Mouse (Mus musculus): ENCODE measurements around the gene Clca3a1. TPM values are rescaled to one million over a fixed set of nuclear protein-coding genes. Genes with fewer than 3 reads are reported as not detected.

Clca3a1 gene
- polyA plus RNA-seq, 1 experiment from 2014 or later = 0.14 TPM

DNA sequence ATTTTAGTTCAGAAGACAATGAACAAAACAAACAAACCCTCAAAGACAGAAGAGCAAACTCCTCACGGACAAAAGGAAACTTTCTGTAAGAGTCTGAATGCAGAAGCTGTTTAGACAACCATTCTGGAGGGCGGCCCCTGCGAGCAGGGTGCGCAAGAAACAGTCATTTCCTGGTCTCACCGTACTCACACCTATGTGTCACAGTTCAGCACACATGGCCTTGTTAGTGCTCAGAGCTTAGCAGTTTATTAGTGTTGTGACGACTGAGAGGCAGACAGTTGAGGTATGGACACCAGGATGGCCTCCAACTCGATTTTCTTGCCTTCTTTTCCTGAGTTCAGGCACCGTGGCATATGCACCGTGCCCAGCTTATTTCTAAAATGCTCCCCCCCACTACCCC, 44.9 kb downstream of the Clca3a1 start:
- H3K9me3 ChIP-seq = no peaks in the 10 kb centered on the region
- H3K27ac ChIP-seq = no peak overlapping the region
- peaks cover 16% of the 10 kb centered on the region for H3K36me3 ChIP-seq
- peaks cover 41% of the 10 kb centered on the region for H3K4me1 ChIP-seq (replicated peaks)
- H3K27me3 ChIP-seq = no peaks in the 10 kb centered on the region
- H3K4me3 ChIP-seq = no peak overlapping the region
- ATAC-seq (ENCODE audit: low FRiP score) = no peak
- 71% methylated on average over 9 of the region's 9 CpGs for WGBS
- H3K4me2 ChIP-seq = no peak overlapping the region
- no peak overlapping the region for H3K9ac ChIP-seq

DNA sequence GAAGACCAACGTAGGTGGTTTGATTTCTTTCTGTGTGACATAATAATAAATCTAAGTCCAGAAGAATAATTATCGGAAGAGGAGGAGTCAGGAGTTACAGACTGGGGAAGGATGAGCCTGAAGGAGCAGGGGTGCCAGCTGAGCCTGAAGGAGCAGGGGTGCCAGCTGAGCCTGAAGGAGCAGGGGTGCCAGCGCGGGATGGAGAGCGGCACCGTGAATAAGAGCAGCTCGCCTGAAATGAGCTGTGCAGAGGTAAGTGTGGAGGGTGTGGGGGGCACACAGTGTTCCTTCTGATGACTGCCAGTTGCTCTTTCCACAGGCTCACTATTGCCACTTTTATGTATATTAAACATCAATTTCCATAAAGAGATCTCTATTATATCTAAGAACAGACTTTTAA, 45.7 kb downstream of the Clca3a1 start:
- whole genome bisulfite sequencing = 59% methylated on average over 7 of the region's 7 CpGs
- H3K27ac ChIP-seq = no peak overlapping the region
- no peaks in the 10 kb centered on the region for H3K9me3 ChIP-seq
- no peak overlapping the region for H3K9ac ChIP-seq
- H3K4me2 ChIP-seq = no peak overlapping the region
- H3K27me3 ChIP-seq = no peaks in the 10 kb centered on the region
- H3K4me3 ChIP-seq = no peak overlapping the region
- no peak for ATAC-seq (ENCODE audit: low FRiP score)
- peaks cover 17% of the 10 kb centered on the region for H3K36me3 ChIP-seq
- H3K4me1 ChIP-seq (replicated peaks) = peaks cover 36% of the 10 kb centered on the region

DNA sequence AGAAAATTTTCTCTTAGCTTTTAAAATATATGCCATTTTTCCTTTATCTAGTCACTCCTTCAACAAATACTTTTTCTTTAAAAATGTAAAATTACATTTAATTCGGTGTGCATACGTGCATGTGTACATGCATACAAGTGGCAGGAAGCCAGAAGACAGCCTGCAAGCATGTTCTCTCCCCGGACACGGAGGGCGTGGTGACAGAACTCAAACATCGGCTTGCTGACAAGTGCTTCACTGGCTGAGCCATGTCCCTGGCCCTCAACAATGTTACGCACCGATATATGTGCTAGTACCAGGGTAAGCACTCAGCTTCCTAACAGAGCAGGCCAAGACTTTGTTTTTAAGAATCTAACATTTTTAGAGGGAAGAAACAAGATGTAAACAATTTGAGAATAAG, 46.2 kb downstream of the Clca3a1 start:
- Histone ChIP-seq H3K4me3 (no peak overlapping the region), H3K36me3 (peaks cover 21% of the 10 kb centered on the region), H3K4me1 (replicated peaks) (peaks cover 36% of the 10 kb centered on the region), H3K9me3 (no peaks in the 10 kb centered on the region), H3K4me2 (no peak overlapping the region), H3K9ac (no peak overlapping the region), H3K27me3 (no peaks in the 10 kb centered on the region), H3K27ac (no peak overlapping the region)
- 86% methylated on average over 8 of the region's 8 CpGs for WGBS
- no peak for ATAC-seq (ENCODE audit: low FRiP score)

DNA sequence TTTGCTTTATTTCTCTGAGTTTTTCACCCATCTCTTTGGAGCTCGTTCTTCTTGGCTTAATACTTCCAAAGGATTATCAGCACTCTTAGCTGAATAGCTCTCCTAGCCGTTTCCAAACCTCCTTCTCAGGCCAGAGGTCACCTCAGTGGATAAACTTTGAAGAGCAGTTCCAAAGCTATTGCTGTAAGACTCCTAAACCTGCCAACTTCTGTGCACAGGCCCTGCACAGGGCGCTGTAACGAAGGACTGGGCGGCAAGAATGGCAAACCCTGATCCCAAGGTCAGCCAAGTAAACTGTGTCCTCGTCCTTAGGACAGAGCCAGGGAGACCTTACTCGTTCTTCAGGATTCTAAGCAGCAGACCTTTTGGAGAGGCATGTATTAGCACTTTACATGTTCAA, 46.7 kb downstream of the Clca3a1 start:
- ATAC-seq (ENCODE audit: low FRiP score) = no peak
- WGBS = 78% methylated on average over 7 of the region's 7 CpGs
- H3K9me3 ChIP-seq = no peaks in the 10 kb centered on the region
- H3K4me2 ChIP-seq = no peak overlapping the region
- H3K4me3 ChIP-seq = no peak overlapping the region
- H3K27ac ChIP-seq = no peak overlapping the region
- peaks cover 23% of the 10 kb centered on the region for H3K36me3 ChIP-seq
- H3K9ac ChIP-seq = no peak overlapping the region
- peaks cover 34% of the 10 kb centered on the region for H3K4me1 ChIP-seq (replicated peaks)
- H3K27me3 ChIP-seq = no peaks in the 10 kb centered on the region

DNA sequence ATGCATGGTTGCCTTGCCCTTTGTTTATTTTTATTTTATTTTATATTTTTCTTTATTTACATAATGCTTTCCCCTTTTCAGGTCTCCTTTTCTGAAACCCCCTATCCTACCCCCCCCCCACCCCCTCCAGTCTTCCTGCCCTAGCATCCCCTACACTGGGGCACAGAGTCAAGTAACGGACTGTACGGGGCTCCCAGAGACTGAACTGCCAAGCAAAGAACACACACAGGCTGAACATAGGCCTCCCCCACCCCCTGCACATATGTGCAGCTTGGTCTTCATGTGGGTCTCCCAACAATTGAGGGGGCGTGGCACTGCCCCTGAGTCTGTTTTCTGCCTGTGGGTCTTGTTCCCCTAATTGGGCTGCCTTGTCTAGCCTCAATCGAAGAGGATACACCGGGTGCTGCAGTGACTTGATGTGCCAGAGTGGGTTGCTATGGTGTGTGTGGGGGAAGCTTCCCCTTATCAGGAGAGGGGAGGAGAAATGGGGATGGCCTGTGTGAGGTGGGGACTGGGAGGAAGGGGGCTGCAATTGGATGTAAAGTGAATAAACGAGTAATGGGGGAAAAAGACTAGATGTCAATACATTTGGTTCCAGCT, 49.1 kb downstream of the Clca3a1 start:
- H3K9me3 ChIP-seq = no peaks in the 10 kb centered on the region
- H3K27ac ChIP-seq = no peak overlapping the region
- H3K4me3 ChIP-seq = no peak overlapping the region
- no peak overlapping the region for H3K4me2 ChIP-seq
- ATAC-seq (ENCODE audit: low FRiP score) = 0 out of 2 replicates have a peak, but pooled peaks have one; percentile 46
- peaks cover 38% of the 10 kb centered on the region for H3K36me3 ChIP-seq
- peaks cover 16% of the 10 kb centered on the region for H3K4me1 ChIP-seq (replicated peaks)
- no peak overlapping the region for H3K9ac ChIP-seq
- 77% methylated on average over 6 of the region's 6 CpGs for WGBS
- no peaks in the 10 kb centered on the region for H3K27me3 ChIP-seq

DNA sequence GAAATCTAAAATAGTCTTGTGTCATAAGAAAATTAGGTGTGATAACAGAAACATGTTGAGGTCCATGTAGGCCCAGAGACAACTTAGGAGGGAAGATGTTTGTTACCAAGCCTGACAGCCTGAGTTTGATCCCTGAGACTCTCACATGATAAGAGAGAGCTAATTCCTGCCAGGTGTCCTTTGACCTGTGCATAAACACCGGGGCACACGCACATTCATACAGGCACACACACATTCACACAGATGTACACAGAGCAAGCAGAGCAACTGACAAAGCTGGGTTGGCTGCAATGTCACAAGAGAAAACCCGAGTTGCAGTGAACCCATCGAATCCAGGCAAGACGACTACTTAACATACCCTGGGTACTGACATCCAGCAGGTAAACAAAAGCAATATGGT, 52.2 kb downstream of the Clca3a1 start:
- whole genome bisulfite sequencing = 87% methylated on average over 5 of the region's 5 CpGs
- Histone ChIP-seq H3K36me3 (peaks cover 45% of the 10 kb centered on the region), H3K27ac (no peak overlapping the region)

DNA sequence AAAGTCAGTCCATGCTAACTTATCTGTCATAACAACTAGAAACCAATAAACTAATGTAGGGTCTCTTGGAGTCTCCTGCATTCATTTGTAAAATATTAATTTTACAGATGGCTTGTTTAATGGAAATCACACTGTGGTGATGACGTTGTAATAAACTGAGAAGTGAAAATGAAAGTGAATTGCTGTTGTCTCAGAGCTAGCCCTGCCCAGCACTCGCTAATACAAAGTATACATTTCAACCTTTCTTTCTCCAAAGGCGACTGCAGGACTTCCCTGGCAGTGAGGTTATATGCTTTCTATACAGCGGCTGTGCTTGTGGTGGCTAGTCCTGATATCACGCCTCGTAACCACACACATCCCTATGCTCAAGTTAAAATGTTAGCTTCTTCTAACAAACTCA, 56.8 kb downstream of the Clca3a1 start:
- 90% methylated on average over 6 of the region's 6 CpGs for WGBS
- Histone ChIP-seq H3K36me3 (peaks cover 38% of the 10 kb centered on the region), H3K4me1 (replicated peaks) (no peaks in the 10 kb centered on the region), H3K9ac (no peak overlapping the region), H3K4me2 (no peak overlapping the region), H3K4me3 (no peak overlapping the region), H3K27me3 (no peaks in the 10 kb centered on the region), H3K27ac (no peak overlapping the region), H3K9me3 (no peaks in the 10 kb centered on the region)
- no peak for ATAC-seq (ENCODE audit: low FRiP score)

More for the DNA sequence above, 52.2 kb downstream of the Clca3a1 start:
- Histone ChIP-seq H3K9ac (no peak overlapping the region), H3K4me1 (replicated peaks) (no peaks in the 10 kb centered on the region), H3K27me3 (no peaks in the 10 kb centered on the region), H3K4me2 (no peak overlapping the region), H3K4me3 (no peak overlapping the region), H3K9me3 (no peaks in the 10 kb centered on the region)
- ATAC-seq (ENCODE audit: low FRiP score) = no peak

DNA sequence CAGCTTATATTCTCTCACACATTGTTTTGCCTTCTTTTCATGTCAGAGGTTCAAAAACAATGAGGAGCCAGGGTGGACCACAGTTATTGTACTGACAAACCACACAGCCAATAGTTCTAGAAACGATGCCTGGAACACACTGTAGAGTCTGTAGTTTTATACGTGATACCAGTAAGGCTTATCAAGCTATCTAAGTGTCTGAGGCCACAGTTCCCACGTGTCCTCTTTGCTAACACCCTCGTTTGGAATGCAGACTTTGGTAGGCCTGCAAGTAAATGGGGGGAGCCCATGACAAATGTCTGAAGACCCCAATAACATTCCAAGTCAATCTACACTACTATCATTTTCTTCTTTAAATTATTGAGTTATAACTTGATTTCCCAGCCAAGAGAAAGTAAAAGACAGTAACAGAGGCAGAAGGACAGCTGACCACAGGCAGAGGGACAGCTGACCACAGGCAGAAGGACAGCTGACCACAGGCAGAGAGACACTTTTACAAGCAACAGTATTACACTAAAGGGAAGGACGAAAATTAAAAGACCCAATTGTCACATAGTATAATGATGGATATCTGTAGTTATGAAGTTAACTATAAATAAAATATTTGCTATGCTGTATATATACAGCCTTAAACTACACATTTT, 61.9 kb downstream of the Clca3a1 start:
- no peaks in the 10 kb centered on the region for H3K27me3 ChIP-seq
- 91% methylated on average over 5 of the region's 5 CpGs for WGBS
- no peaks in the 10 kb centered on the region for H3K4me1 ChIP-seq (replicated peaks)
- peaks cover 49% of the 10 kb centered on the region for H3K36me3 ChIP-seq
- H3K9ac ChIP-seq = no peak overlapping the region
- no peaks in the 10 kb centered on the region for H3K9me3 ChIP-seq
- H3K27ac ChIP-seq = no peak overlapping the region
- no peak overlapping the region for H3K4me2 ChIP-seq
- ATAC-seq (ENCODE audit: low FRiP score) = no peak
- no peak overlapping the region for H3K4me3 ChIP-seq

DNA sequence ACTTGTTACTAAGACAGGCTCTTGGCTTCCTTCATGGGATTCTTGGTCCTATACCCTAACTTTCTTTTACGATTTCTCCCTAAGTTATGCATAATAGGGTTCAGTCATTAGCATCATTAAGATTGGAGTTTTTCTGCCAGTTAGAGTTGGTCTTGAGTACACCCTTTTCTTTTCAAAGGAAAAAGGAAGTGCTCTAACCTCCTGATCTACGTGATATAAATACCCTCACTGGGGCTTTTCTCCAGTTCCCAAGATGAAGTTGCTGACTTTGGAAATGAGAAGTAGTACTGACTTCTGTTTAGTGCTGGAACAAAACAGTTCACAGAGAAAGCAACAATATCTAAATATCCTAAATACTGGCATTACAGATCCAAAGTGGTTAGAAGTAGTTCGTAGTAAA, 62.8 kb downstream of the Clca3a1 start:
- Histone ChIP-seq H3K9ac (no peak overlapping the region), H3K4me1 (replicated peaks) (no peaks in the 10 kb centered on the region), H3K4me2 (no peak overlapping the region), H3K9me3 (no peaks in the 10 kb centered on the region), H3K4me3 (no peak overlapping the region), H3K36me3 (peaks cover 55% of the 10 kb centered on the region), H3K27ac (no peak overlapping the region), H3K27me3 (no peaks in the 10 kb centered on the region)
- 93% methylated on average over 3 of the region's 3 CpGs for WGBS
- no peak for ATAC-seq (ENCODE audit: low FRiP score)

DNA sequence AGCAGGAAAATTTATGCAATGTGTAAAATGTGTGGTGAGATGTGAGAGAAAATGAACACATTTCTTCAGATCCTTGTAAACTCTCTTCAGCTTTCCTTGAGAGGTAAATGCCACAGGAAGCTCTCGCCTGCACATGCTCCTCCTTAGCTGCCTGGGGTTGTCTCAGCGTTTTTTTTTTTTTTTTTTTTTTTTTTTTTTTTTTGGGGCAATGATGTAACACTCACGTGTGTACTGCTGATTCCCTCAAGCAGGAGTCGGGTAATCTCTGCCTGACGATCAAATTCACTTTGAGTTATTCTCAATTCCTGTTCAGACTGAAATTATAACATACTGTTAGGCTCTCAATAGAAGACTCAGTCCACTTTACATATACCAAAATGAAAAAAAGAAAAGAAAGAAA, 63.6 kb downstream of the Clca3a1 start:
- Histone ChIP-seq H3K36me3 (peaks cover 54% of the 10 kb centered on the region), H3K4me3 (no peak overlapping the region), H3K27ac (no peak overlapping the region), H3K4me2 (no peak overlapping the region), H3K27me3 (no peaks in the 10 kb centered on the region), H3K4me1 (replicated peaks) (no peaks in the 10 kb centered on the region), H3K9ac (no peak overlapping the region), H3K9me3 (no peaks in the 10 kb centered on the region)
- no peak for ATAC-seq (ENCODE audit: low FRiP score)
- WGBS = 79% methylated on average over 4 of the region's 5 CpGs

DNA sequence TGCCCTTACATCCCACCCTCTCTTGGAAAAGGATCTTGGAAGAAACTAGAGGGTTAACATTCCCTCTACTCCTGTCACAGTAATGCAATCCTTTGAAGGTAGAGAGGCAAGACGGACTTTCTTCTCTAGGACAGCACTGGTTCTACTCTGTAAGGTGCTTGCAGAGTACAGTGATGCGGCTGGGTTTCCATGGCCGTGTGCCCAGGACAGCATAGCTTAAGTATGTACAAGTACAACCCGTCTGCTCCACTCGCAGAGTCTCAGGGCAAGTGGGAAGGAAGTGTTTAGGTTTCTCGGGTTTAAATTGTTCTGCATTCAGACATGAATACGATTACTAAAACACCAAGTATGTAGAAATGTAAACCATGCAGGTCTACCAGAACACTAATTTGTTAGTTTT, 65.8 kb downstream of the Clca3a1 start:
- no peaks in the 10 kb centered on the region for H3K4me1 ChIP-seq (replicated peaks)
- H3K4me3 ChIP-seq = no peak overlapping the region
- peaks cover 53% of the 10 kb centered on the region for H3K36me3 ChIP-seq
- no peaks in the 10 kb centered on the region for H3K9me3 ChIP-seq
- ATAC-seq (ENCODE audit: low FRiP score) = no peak
- H3K27me3 ChIP-seq = no peaks in the 10 kb centered on the region
- WGBS = 92% methylated on average over 7 of the region's 7 CpGs
- no peak overlapping the region for H3K27ac ChIP-seq
- H3K4me2 ChIP-seq = no peak overlapping the region
- no peak overlapping the region for H3K9ac ChIP-seq

DNA sequence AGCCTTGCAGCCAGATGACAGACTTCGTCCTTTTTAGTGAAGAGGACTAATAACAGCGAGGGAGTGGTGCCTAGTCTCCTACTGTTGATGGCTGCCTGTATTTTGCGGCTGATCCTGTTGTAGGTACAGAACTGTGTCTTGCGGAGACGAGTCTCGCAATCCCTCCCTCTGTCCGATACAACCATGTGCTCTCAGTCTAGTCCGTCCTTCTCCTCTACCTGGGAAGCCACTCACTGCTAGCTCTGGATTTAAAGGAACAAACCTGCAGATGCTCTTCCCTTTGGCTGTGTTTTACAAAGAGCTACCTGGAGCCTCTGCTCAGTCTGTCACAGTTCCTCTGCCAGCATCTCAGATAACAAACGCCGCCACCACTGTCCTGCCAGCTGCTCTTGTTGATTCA, 66.7 kb downstream of the Clca3a1 start:
- peaks cover 57% of the 10 kb centered on the region for H3K36me3 ChIP-seq
- no peak overlapping the region for H3K4me2 ChIP-seq
- 0 out of 2 replicates have a peak, but pooled peaks cover 4% of the 10 kb centered on the region for H3K4me1 ChIP-seq (replicated peaks)
- no peak for ATAC-seq (ENCODE audit: low FRiP score)
- no peaks in the 10 kb centered on the region for H3K9me3 ChIP-seq
- 96% methylated on average over 10 of the region's 10 CpGs for WGBS
- H3K27me3 ChIP-seq = no peaks in the 10 kb centered on the region
- no peak overlapping the region for H3K9ac ChIP-seq
- H3K27ac ChIP-seq = no peak overlapping the region
- H3K4me3 ChIP-seq = no peak overlapping the region

DNA sequence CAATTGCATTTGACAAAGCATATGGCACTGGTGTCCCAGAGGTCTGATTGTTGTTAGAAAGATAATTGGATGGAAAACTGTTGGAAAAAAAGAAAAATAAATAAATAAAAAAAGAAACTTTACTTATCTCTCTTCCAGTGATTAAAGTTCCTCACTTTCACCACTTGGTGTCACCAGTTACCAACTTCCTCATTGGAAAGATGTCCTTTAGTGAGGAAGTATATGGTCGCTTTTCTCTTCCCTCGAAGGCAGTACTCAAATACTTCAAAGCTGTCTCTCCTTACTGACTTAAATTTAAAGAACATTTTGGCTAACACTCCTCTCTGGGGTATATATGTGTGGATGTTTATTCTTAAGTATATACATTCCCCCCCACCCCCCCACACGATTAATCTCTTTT, 68.7 kb downstream of the Clca3a1 start:
- no peak overlapping the region for H3K4me2 ChIP-seq
- H3K4me3 ChIP-seq = no peak overlapping the region
- no peaks in the 10 kb centered on the region for H3K27me3 ChIP-seq
- WGBS = 57% methylated on average over 3 of the region's 3 CpGs
- H3K9ac ChIP-seq = no peak overlapping the region
- ATAC-seq (ENCODE audit: low FRiP score) = no peak; the same call in 1 of the 2 replicates
- no peaks in the 10 kb centered on the region for H3K9me3 ChIP-seq
- H3K36me3 ChIP-seq = peaks cover 66% of the 10 kb centered on the region
- no peak overlapping the region for H3K27ac ChIP-seq
- 0 out of 2 replicates have a peak, but pooled peaks cover 4% of the 10 kb centered on the region for H3K4me1 ChIP-seq (replicated peaks)
